Mouse (Mus musculus) MEL (cell line): ENCODE results near the gene Ankrd54.

Experiments used
- CTCF ChIP-seq, 3 experiments: IDR thresholded peaks in 2 of 3; conservative IDR thresholded peaks in 1 of 3; 2 replicates each; pipeline ENCODE4 v1.5.1; 2011 to 2012; ENCODE audit warnings: low read length in 3 of 3, low read depth in 2 of 3, mild to moderate bottlenecking in 2 of 3, improper control_type of control experiment in 1 of 3, inconsistent platforms in 1 of 3, mixed read lengths in 1 of 3, moderate library complexity in 1 of 3; ENCODE audit not compliant: control insufficient read depth in 1 of 3, insufficient read depth in 1 of 3, poor library complexity in 1 of 3, severe bottlenecking in 1 of 3
- MAX ChIP-seq: IDR thresholded peaks from 2 replicates; pipeline ENCODE4 v1.6.1; 2011; ENCODE audit warnings: low read length, improper control_type of control experiment
- POLR2A ChIP-seq, 2 experiments: IDR thresholded peaks; 2 replicates each; pipeline ENCODE4 v1.6.1; 2011 to 2012; ENCODE audit warnings: low read length in 2 of 2, mild to moderate bottlenecking in 2 of 2, control low read depth in 1 of 2, improper control_type of control experiment in 1 of 2, low read depth in 1 of 2, moderate library complexity in 1 of 2; ENCODE audit not compliant: control insufficient read depth in 1 of 2, insufficient read depth in 1 of 2, poor library complexity in 1 of 2
- RAD21 ChIP-seq: IDR thresholded peaks from 2 replicates; pipeline ENCODE4 v1.6.1; 2011; ENCODE audit warnings: mild to moderate bottlenecking, low read depth, low read length, improper control_type of control experiment
- TBP ChIP-seq: IDR thresholded peaks from 2 replicates; pipeline ENCODE4 v1.8.0; 2011; ENCODE audit warnings: low read depth, low read length, improper control_type of control experiment

DNA sequence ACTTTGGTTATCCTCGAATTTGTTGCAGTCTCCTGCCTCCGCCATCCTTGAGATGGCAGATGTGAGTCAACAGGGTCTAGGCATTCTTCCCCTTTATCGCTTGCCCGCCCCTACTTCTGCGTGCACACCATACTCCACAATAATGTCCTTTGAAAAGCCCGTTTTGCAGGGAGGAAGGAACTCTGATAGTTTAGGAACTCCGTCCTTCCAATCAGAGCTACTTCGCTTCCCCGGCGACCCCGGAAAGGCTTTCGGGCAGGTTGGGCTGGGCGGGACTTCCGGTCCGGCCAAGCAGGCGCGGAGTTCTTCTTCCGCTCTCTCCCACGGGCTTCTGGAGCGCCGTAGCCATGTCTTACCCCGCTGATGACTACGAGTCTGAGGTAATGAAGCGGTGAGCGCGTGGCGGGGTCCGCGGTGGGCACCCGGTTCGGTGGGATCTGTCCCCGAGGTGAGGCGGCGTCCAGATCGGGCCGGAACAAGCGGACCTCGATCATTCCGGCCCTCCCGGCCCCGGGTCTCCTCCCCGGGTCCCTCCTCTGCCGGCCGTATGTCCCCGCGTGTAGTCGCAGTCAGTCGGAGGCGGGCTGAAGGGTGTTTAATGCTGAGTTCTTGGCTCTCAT lies 12.3 kb upstream of the Ankrd54 start, which contains the start of gene Eif3l:
- peak; percentile 86 for TF ChIP-seq TBP
- no peak for TF ChIP-seq RAD21
- 0 out of 6 replicates have a peak, but pooled peaks of 2 of the 3 experiments have one; percentile 1 to 2 for TF ChIP-seq CTCF (IDR thresholded peaks at IDR 0.05 in 2 of 3, conservative IDR thresholded peaks at IDR 0.05 in 1 of 3; ENCODE audit: control insufficient read depth in 1 of 3, insufficient read depth in 1 of 3, low read depth in 2 of 3, low read length in 3 of 3, poor library complexity in 1 of 3, severe bottlenecking in 1 of 3)
- peak; percentile 61 to 94; a peak in 3 of 4 replicates for TF ChIP-seq POLR2A (IDR thresholded peaks at IDR 0.05; ENCODE audit: control insufficient read depth in 1 of 2, insufficient read depth in 1 of 2, low read depth in 1 of 2, low read length in 2 of 2, poor library complexity in 1 of 2)
- no peak; the same call in none of the 2 replicates for TF ChIP-seq MAX
